Mouse (Mus musculus): Measurements from ENCODE around the gene Pla2g1b. TPM values are rescaled to one million over a fixed set of nuclear protein-coding genes. Genes with fewer than 3 reads are reported as not detected.

Gene Pla2g1b
- polyA plus RNA-seq, 1 experiment from 2014 or later: 489 TPM

DNA sequence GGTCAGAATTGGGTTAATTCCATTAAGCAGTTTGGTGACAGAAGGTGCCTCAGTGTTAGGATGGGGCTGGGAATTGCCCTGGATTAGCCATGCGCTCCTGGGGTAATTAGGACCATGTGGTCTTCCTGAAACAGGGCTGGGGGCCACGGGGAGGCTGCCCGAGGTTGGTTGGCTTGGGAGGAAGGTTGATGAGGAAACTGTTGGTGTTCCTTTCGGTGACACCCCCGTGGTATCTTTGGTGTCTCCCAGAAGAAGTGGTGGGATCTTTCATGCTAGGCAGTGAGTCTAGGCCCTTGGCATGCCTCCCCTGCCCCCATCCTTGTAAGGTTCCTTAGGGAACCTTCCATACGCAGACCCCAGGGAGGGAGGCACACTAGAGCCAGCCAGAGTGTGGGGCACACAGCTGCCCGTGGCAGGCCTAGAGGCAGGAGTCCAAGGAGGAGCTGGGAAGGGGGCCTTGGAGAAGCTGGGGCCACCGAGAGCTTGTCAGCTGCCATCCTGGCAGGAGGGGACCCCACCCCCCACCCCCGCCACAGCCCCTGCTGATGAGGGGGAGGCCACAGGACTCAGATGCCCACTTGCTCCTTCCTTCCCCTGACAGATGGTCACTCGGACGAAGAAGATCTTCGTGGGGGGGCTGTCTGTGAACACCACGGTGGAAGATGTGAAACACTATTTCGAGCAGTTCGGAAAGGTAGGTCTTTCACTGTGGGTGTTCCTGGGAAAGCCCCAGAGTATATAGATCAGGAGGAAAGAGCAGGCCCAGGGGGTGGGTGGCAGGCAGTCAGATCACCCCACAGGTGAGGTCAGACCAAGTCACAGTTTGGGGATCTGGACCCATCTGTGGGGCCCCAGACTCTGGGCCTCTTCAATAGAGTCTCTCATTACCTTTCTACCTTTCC lies 31.0 kb upstream of the Pla2g1b start:
- ATAC-seq (ENCODE audit: low FRiP score, low TSS enrichment) (no peak), DNase-seq (ENCODE audit: low spot score) (no peak)
- Histone ChIP-seq H3K4me3 (ENCODE audit: low read depth, low read length) (no peak overlapping the region), H3K4me1 (replicated peaks; ENCODE audit: control insufficient read depth, insufficient read depth) (peaks cover 6% of the 10 kb centered on the region; the same call in 1 of the 2 replicates), H3K4me2 (replicated peaks; ENCODE audit: low read depth) (no peak overlapping the region), H3K27me3 (ENCODE audit: control insufficient read depth, insufficient read depth, low read length) (no peaks in the 10 kb centered on the region), H3K27ac (replicated peaks) (no peak overlapping the region), H3K36me3 (ENCODE audit: control insufficient read depth, insufficient read depth, low read length) (no peaks in the 10 kb centered on the region), H3K9me3 (ENCODE audit: control insufficient read depth, low read length) (no peaks in the 10 kb centered on the region), H3K9ac (ENCODE audit: low read length) (peak overlapping the region; percentile 27; the same call in 1 of the 2 replicates)
- WGBS: 58% methylated on average over 14 of the region's 15 CpGs
- TF ChIP-seq CTCF (IDR thresholded peaks at IDR 0.05; ENCODE audit: low read depth) (no peak), EP300 (optimal IDR thresholded peaks at IDR 0.05) (no peak)

DNA sequence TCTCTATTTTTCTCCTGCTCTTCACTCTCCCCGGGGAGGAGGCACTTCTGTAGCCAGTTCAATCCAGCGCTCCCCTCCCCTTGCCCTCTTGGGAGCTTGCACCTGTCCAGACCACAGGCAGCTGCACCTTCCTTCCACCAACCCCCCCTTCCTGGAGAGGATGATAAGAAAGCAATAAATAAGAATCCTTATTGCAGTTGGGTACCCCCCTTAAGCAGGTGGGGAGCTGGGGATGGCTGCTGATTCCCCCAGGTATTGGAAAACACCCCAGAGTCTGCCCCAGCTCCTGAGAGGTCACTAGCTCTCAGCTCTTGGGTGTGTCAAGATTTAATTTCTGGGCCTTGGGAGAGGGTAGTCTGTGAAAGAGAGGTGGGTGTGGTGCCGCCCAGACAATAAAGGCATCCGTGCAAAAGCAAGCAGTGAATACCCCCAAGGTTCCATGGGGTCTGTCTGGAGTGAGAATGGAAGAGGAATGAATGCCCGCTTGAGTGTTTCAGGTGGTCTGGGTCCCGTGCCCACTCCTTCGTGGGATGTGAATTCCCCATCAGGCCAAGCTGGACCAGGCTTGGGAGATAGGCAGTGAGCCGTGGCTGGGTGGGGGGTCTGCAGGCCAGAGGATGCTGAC lies 30.2 kb upstream of the Pla2g1b start:
- ATAC-seq (ENCODE audit: low FRiP score, low TSS enrichment): no peak
- H3K4me2 ChIP-seq (replicated peaks; ENCODE audit: low read depth): peak overlapping the region; percentile 84
- no peaks in the 10 kb centered on the region for H3K36me3 ChIP-seq (ENCODE audit: control insufficient read depth, insufficient read depth, low read length)
- TF ChIP-seq EP300 (optimal IDR thresholded peaks at IDR 0.05) (no peak), CTCF (IDR thresholded peaks at IDR 0.05; ENCODE audit: low read depth) (no peak)
- no peaks in the 10 kb centered on the region for H3K9me3 ChIP-seq (ENCODE audit: control insufficient read depth, low read length)
- peak overlapping the region; percentile 74 for H3K9ac ChIP-seq (ENCODE audit: low read length)
- H3K4me3 ChIP-seq (ENCODE audit: low read depth, low read length): peak overlapping the region; percentile 35
- WGBS: 20% methylated on average over 8 of the region's 8 CpGs
- no peak for DNase-seq (ENCODE audit: low spot score)
- peaks cover 6% of the 10 kb centered on the region; the same call in 1 of the 2 replicates for H3K4me1 ChIP-seq (replicated peaks; ENCODE audit: control insufficient read depth, insufficient read depth)
- peak overlapping the region; percentile 86 for H3K27ac ChIP-seq (replicated peaks)
- no peaks in the 10 kb centered on the region for H3K27me3 ChIP-seq (ENCODE audit: control insufficient read depth, insufficient read depth, low read length)

DNA sequence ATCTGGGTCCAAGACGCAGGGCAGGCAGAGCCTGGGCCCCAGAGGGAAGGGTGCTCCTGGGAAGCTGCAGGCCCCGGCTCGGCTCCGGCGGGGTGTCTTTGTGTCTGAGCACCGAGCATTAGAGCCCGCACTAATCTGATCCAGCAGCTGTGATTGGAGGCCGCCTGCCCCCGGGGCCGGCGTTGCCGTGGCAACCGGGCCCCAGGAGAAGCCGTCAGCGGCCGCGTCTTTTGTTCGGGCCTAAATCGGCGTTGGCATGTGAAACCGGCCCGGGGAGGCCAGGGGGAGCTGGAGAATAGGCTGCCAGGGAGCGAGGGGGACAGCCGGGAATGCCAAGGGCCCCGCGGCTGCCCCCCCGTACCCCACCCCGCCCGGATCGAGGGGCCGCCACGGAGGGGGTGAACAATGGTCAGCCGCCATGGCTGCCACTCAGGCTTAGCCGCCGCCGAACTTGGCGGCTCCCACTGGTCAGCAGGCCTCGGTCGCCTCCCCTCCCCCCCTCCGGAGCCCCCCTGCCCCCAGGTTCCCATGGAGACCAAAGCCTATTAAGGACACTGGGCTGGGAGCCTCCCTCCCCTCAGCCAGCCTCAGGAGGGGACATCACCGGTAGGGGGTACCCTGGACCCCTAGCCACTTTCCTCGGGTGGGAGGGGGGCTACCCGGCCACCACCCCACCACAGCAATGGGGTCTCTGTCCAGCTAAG lies 29.5 kb upstream of the Pla2g1b start:
- 2% methylated on average over 37 of the region's 43 CpGs for WGBS
- Histone ChIP-seq H3K4me1 (replicated peaks; ENCODE audit: control insufficient read depth, insufficient read depth) (peaks cover 6% of the 10 kb centered on the region; the same call in 1 of the 2 replicates), H3K4me3 (ENCODE audit: low read depth, low read length) (peak overlapping the region; percentile 35), H3K27ac (replicated peaks) (peak overlapping the region; percentile 86), H3K36me3 (ENCODE audit: control insufficient read depth, insufficient read depth, low read length) (no peaks in the 10 kb centered on the region), H3K27me3 (ENCODE audit: control insufficient read depth, insufficient read depth, low read length) (no peaks in the 10 kb centered on the region), H3K4me2 (replicated peaks; ENCODE audit: low read depth) (peak overlapping the region; percentile 84), H3K9me3 (ENCODE audit: control insufficient read depth, low read length) (no peaks in the 10 kb centered on the region), H3K9ac (ENCODE audit: low read length) (peak overlapping the region; percentile 74)
- TF ChIP-seq EP300 (optimal IDR thresholded peaks at IDR 0.05): no peak
- peak; percentile 17; the same call in 1 of the 2 replicates for TF ChIP-seq CTCF (IDR thresholded peaks at IDR 0.05; ENCODE audit: low read depth)
- ATAC-seq (ENCODE audit: low FRiP score, low TSS enrichment): peak; percentile 72
- peak; percentile 75 for DNase-seq (ENCODE audit: low spot score)

DNA sequence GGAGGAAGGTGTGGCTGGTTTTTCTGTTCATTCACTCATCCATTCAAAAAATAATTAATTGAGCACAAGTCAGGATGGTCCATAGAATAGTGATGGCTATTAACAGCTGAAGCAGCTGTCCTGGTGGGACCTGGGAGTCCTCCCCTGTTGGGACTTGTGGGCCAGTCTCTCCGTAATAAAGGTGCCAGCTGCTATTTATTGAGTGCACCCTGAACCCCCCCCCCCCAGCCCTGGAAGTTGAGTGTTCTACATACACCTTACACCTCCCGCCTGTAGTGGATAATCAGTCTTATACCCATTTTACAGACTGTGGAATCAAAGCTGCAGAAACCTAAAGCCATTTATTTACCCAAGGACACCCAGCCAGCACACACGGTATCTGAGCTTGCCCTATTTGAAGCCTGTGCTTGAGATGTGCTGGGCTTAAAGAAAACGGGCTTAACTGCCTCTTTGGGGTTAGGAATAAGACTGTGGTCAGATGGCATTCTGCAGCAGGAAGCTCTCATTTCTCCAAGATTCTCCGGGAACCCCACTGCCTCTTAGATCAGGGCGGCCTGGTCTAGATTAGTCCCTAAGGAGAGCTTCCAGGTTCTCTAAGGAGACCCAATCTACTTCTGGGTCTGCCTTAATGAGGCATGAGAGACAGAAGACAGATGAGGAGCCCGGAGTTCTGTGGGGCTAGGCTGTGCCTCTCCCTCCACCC lies 28.7 kb upstream of the Pla2g1b start:
- H3K4me2 ChIP-seq (replicated peaks; ENCODE audit: low read depth): peak overlapping the region; percentile 84; the same call in 1 of the 2 replicates
- peaks cover 6% of the 10 kb centered on the region; the same call in 1 of the 2 replicates for H3K4me1 ChIP-seq (replicated peaks; ENCODE audit: control insufficient read depth, insufficient read depth)
- no peak for DNase-seq (ENCODE audit: low spot score)
- no peak for TF ChIP-seq EP300 (optimal IDR thresholded peaks at IDR 0.05)
- TF ChIP-seq CTCF (IDR thresholded peaks at IDR 0.05; ENCODE audit: low read depth): no peak
- ATAC-seq (ENCODE audit: low FRiP score, low TSS enrichment): no peak
- H3K27me3 ChIP-seq (ENCODE audit: control insufficient read depth, insufficient read depth, low read length): no peaks in the 10 kb centered on the region
- no peak overlapping the region for H3K9ac ChIP-seq (ENCODE audit: low read length)
- no peaks in the 10 kb centered on the region for H3K9me3 ChIP-seq (ENCODE audit: control insufficient read depth, low read length)
- 60% methylated on average over 7 of the region's 7 CpGs for WGBS
- H3K27ac ChIP-seq (replicated peaks): no peak overlapping the region
- no peaks in the 10 kb centered on the region for H3K36me3 ChIP-seq (ENCODE audit: control insufficient read depth, insufficient read depth, low read length)
- no peak overlapping the region for H3K4me3 ChIP-seq (ENCODE audit: low read depth, low read length)

DNA sequence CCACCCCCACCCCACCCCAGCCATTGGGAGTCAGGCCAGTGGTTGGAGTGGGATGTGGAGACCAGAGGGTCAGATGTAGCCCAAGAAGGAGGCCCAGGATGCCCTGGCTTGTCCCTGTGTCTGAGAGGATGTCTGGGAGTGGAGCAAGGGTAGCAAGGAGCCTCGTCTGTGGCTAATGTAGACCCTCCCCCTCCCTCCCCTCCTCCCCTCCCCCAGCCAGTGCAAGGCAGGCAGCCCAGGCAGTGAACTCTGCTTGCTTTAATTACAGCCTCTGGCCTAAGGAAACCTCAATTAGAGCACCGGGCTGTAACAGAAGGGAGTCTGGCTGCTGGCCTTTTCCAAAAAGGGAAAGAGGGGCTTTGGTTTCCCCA lies 28.1 kb upstream of the Pla2g1b start:
- Histone ChIP-seq H3K9ac (ENCODE audit: low read length) (no peak overlapping the region), H3K4me1 (replicated peaks; ENCODE audit: control insufficient read depth, insufficient read depth) (peaks cover 6% of the 10 kb centered on the region; the same call in 1 of the 2 replicates), H3K27me3 (ENCODE audit: control insufficient read depth, insufficient read depth, low read length) (no peaks in the 10 kb centered on the region), H3K9me3 (ENCODE audit: control insufficient read depth, low read length) (no peaks in the 10 kb centered on the region), H3K4me2 (replicated peaks; ENCODE audit: low read depth) (no peak overlapping the region), H3K36me3 (ENCODE audit: control insufficient read depth, insufficient read depth, low read length) (no peaks in the 10 kb centered on the region), H3K4me3 (ENCODE audit: low read depth, low read length) (no peak overlapping the region), H3K27ac (replicated peaks) (no peak overlapping the region)
- 58% methylated on average over 2 of the region's 2 CpGs for WGBS
- no peak for TF ChIP-seq EP300 (optimal IDR thresholded peaks at IDR 0.05)
- TF ChIP-seq CTCF (IDR thresholded peaks at IDR 0.05; ENCODE audit: low read depth): no peak
- ATAC-seq (ENCODE audit: low FRiP score, low TSS enrichment) (no peak), DNase-seq (ENCODE audit: low spot score) (no peak)

All from stomach, postnatal 0 days (tissue).